Mouse (Mus musculus) CD4-positive, CD25-positive, alpha-beta regulatory T cell (primary cell): ENCODE measurements around the gene Tomm6. TPM values are rescaled to one million over a fixed set of nuclear protein-coding genes. Genes with fewer than 3 reads are reported as not detected.

Experiments used
- polyA plus RNA-seq: library from polyadenylated mRNA; unstranded; fragments of 100-300 nt; shearing (Covaris generic); gene quantifications from one replicate; pipeline ENCODE4 v1.2.1, GENCODE M21; 2017

Tomm6 gene
- 265 TPM for polyA plus RNA-seq

GRCm38 (mm10) chr17:47688344-47688607 is at the start of gene Tomm6:
Tomm6 (minus strand) TSS chr17:47688386.

GRCm38 (mm10) chr17:47736856-47737255 is 48.7 kb upstream of the Tomm6 start, which contains the start of gene Tfeb:
Tfeb (plus strand) TSS chr17:47737030.

GRCm38 (mm10) chr17:47726566-47726965 is 38.4 kb upstream of the Tomm6 start, which contains the start of gene Pgc:
Pgc (plus strand) TSS chr17:47726842.

GRCm38 (mm10) chr17:47694503-47695336 is 6.5 kb upstream of the Tomm6 start, which contains the start of gene Prickle4:
Prickle4 (minus strand) TSS chr17:47694736.

GRCm38 (mm10) chr17:47694442-47694502 is 6.1 kb upstream of the Tomm6 start, which contains the start of gene Gm21981:
Gm21981 (minus strand) TSS chr17:47694455.

GRCm38 (mm10) chr17:47688608-47689575 is 706 bp upstream of the Tomm6 start, which contains the start of gene Frs3:
Frs3 (plus strand) TSS chr17:47689030.

Other genes starting within 250 kb of the Tomm6 start
- gene Taf8, start 186.1 kb downstream of the Tomm6 start, polyA plus RNA-seq, result 58.7 TPM
- 275 TPM for gene Ccnd3, start 183.3 kb downstream of the Tomm6 start, polyA plus RNA-seq
- 18.1 TPM for gene Bysl, start 76.9 kb downstream of the Tomm6 start, polyA plus RNA-seq
- gene Med20, start 76.8 kb downstream of the Tomm6 start, polyA plus RNA-seq, result 38.1 TPM
- 1.8 TPM for gene Gm20517, start 76.8 kb downstream of the Tomm6 start, polyA plus RNA-seq
- 2.1 TPM for gene Usp49, start 57.7 kb downstream of the Tomm6 start, polyA plus RNA-seq
- 1.2 TPM for gene Frs3, start 644 bp upstream of the Tomm6 start, polyA plus RNA-seq
- gene Gm21981, start 6.1 kb upstream of the Tomm6 start, polyA plus RNA-seq, result not detected
- not detected for gene Prickle4, start 6.3 kb upstream of the Tomm6 start, polyA plus RNA-seq
- not detected for gene Pgc, start 38.5 kb upstream of the Tomm6 start, polyA plus RNA-seq
- gene Tfeb, start 48.6 kb upstream of the Tomm6 start, polyA plus RNA-seq, result 37.0 TPM
- gene Mdfi, start 146.3 kb upstream of the Tomm6 start, polyA plus RNA-seq, result not detected
- gene Foxp4, start 236.3 kb upstream of the Tomm6 start, polyA plus RNA-seq, result 43.2 TPM